ENCODE assay signal across 11 mouse cellular contexts in genomic region chr14:24738869-24739268, GRCm38 (mm10).
A peak's percentile ranks its signal among the peaks of the same experiment; 100 is the strongest.
DNase-seq lines count a peak whose midpoint lies in the region; TF ChIP-seq lines count a peak whose summit lies in the region.
"Had no signal": no experiment of that assay in that cellular context is flagged by ENCODE, and none has a peak within 500 bp of the region (broad histone marks: within the 10 kb centered on the region; RNA-seq: fewer than 3 reads in every experiment).

No protein-coding gene starts in this region.

- no peak overlapping the region for H3K27ac ChIP-seq in heart, adult 2 months
- H3K27ac ChIP-seq: limb, embryonic 15.5 days had no signal

- no peak overlapping the region for H3K9ac ChIP-seq in heart, adult 2 months (ENCODE audit: low read depth, low read length)
- H3K9ac ChIP-seq: limb, embryonic 15.5 days had no signal

- no peaks in the 10 kb centered on the region for H3K79me2 ChIP-seq in heart, adult 2 months (replicated peaks; ENCODE audit: control insufficient read depth, insufficient read depth, low read length)

- H3K27me3 ChIP-seq in heart, adult 2 months (ENCODE audit: control insufficient read depth, insufficient read depth, low read length) = no peaks in the 10 kb centered on the region
- H3K27me3 ChIP-seq: limb, embryonic 15.5 days had no signal

- TF ChIP-seq POLR2A in heart, adult 2 months (IDR thresholded peaks at IDR 0.05; ENCODE audit: insufficient read depth, low read depth, low read length) = no peak
- no peak for TF ChIP-seq POLR2A in brain, embryonic 14.5 days (IDR thresholded peaks at IDR 0.05; ENCODE audit: borderline replicate concordance, extremely low read depth, insufficient read depth, insufficient read length, poor library complexity, severe bottlenecking)

- DNase-seq in heart, adult 2 months = no peak
- DNase-seq in heart, postnatal 4 days = no peak
- DNase-seq in left cerebral cortex, postnatal 25 days (ENCODE audit: low spot score in 2 of 2) = peak; percentile 15 to 57
- DNase-seq in left cerebral cortex, postnatal 36 days (ENCODE audit: low spot score in 2 of 2) = no peak
- DNase-seq in Muller cell, postnatal 12 days (ENCODE audit: inconsistent ontology term) = peak; percentile 15
- DNase-seq in brain, embryonic 14.5 days (ENCODE audit: low read depth) = peak; percentile 76
- DNase-seq in natural killer cell, adult 2 months (ENCODE audit: low spot score in 2 of 2) = no peak
- DNase-seq in heart, adult 11 months = no peak
- DNase-seq: cerebellum, postnatal 36 days; thymus, postnatal 14 days had no signal

- peak; percentile 66 for TF ChIP-seq CTCF in heart, adult 2 months (IDR thresholded peaks at IDR 0.05)
- 0 out of 2 replicates have a peak, but pooled peaks have one; percentile 12 for TF ChIP-seq CTCF in brain, embryonic 14.5 days (IDR thresholded peaks at IDR 0.05; ENCODE audit: borderline replicate concordance, extremely low read depth, insufficient read depth, insufficient read length)

- TF ChIP-seq EP300 in heart, adult 2 months (IDR thresholded peaks at IDR 0.05; ENCODE audit: insufficient read depth, low read depth, low read length) = no peak

- H3K4me3 ChIP-seq in heart, adult 2 months = no peak overlapping the region
- H3K4me3 ChIP-seq: limb, embryonic 15.5 days had no signal

- H3K36me3 ChIP-seq in heart, adult 2 months (ENCODE audit: control insufficient read depth, insufficient read depth, low read length) = no peaks in the 10 kb centered on the region
- H3K36me3 ChIP-seq: limb, embryonic 15.5 days had no signal

- H3K4me1 ChIP-seq in heart, adult 2 months (ENCODE audit: control insufficient read depth, insufficient read depth, low read length) = no peaks in the 10 kb centered on the region
- H3K4me1 ChIP-seq: limb, embryonic 15.5 days had no signal

- intact Hi-C loops in heart, adult 2 months (cut with DNase I) = no loop called here
- intact Hi-C loops in left cerebral cortex, postnatal 25 days (cut with DNase I) = no loop called here
- intact Hi-C loops in left cerebral cortex, postnatal 36 days (cut with DNase I) = no loop called here

Comparison
In these comparisons a context has a peak if more than half of its experiments do, and no peak if none do; other contexts are left out.
1. DNase-seq: peak in left cerebral cortex, postnatal 25 days (2 of 2), Muller cell, postnatal 12 days (single experiment) and brain, embryonic 14.5 days (single experiment); none in heart, adult 2 months (0 of 2), heart, postnatal 4 days (single experiment), left cerebral cortex, postnatal 36 days (0 of 2), natural killer cell, adult 2 months (0 of 2) and heart, adult 11 months (single experiment).